Mouse (Mus musculus): Measurements from ENCODE around the gene Nmnat2. TPM values are rescaled to one million over a fixed set of nuclear protein-coding genes. Genes with fewer than 3 reads are reported as not detected.

The Nmnat2 gene
- 12.5 TPM for polyA plus RNA-seq (2017; shearing (Covaris generic))

DNA sequence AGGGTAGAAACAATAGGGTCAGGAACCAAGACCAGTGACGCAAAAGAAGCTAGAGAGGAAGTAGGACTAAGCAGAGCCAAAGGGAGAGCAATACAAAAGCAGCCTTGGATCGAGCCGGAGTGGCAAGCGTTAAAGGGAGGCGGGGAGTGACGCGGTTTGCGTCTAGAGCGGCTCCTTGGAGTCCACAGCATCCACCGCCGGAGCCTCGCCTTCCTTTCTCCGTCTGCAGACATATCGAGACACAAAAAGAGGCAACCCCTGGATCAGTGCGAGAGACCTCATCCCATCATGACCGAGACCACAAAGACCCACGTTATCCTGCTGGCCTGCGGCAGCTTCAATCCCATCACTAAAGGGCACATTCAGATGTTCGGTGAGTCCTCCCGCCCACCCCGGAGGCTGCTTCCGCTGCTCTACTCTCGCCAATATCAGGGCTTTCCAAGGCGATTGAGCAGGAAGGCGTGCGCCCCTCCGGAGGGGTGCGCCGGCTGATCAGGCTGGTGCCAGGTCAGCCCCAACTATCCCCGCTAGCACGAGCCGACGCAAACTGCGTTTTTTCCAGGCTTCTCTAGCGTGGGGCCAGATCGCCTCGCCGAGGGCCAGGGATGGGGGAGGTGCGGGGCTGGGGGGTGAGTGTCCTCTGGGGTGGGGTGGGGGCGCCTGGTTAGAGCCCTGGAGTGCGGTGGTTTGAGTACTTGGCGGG, at the start of gene Nmnat2:
Gene Nmnat2 (plus strand): TSS at position 173 of the 703 bp plus-strand sequence.

Other genes with a start within 250 kb of the Nmnat2 start
- not detected for gene Apobec4, start 204.4 kb upstream of the Nmnat2 start, polyA plus RNA-seq (2017; shearing (Covaris generic))
- 0.62 TPM for gene Rgl1, start 188.6 kb upstream of the Nmnat2 start, polyA plus RNA-seq (2017; shearing (Covaris generic))
- 620 TPM for gene Arpc5, start 188.5 kb upstream of the Nmnat2 start, polyA plus RNA-seq (2017; shearing (Covaris generic))
- gene Ncf2, start 154.8 kb upstream of the Nmnat2 start, polyA plus RNA-seq (2017; shearing (Covaris generic)) = 1.8 TPM
- 45.8 TPM for gene Smg7, start 52.3 kb upstream of the Nmnat2 start, polyA plus RNA-seq (2017; shearing (Covaris generic))
- gene Lamc2, start 231.5 kb downstream of the Nmnat2 start, polyA plus RNA-seq (2017; shearing (Covaris generic)) = 0.72 TPM

Data from effector memory CD4-positive, alpha-beta T cell, adult 7 months (primary cell).